Mouse (Mus musculus): Measurements from ENCODE around the gene Pum2.

DNA sequence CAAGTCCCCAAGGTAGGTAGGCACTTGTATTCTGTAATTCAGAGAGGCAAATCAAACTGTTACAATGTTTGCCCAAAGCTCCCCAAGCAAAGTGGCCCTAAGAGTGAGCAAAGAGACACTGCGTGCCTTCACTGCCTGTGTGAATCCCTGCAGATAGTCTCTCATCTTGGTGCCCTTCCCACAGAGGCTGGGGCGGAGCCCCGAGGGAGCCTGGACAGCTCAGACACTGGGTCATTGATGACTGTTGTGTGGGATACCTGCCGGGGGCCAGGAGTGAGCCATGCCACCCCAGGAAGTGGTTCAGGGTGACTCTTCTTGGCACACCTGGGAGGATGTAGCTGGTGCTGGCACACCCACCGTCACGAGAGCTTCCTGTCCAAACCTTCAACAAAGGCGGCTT, 87.1 kb downstream of the Pum2 start:
- TF ChIP-seq EP300 (optimal IDR thresholded peaks at IDR 0.05): no peak
- no peak for TF ChIP-seq CTCF (IDR thresholded peaks at IDR 0.05; ENCODE audit: low read depth)
